In the genomic region with DNA sequence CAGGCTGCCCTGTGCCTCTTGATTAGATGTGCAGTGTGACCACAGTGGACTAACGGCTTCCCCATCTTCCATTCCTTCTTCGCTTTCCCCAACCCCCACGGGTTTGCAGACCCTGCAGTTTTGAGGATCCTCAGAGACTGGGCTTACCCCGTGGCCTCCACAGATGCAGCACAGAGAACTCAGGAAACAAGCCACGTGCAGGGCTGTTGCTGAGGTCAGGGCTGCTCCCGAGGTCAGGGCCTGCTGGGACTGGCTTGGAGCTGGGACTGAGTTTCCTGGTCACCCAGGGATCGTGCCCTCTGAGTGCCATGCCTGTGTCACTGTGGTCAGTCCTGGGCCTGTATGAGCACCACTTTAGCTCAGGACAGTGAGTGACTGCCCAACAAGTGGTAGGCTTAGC, we compare ENCODE assay signal across 13 mouse cellular contexts. TPM values are rescaled to one million over a fixed set of nuclear protein-coding genes. Genes with fewer than 3 reads are reported as not detected.
"Had no signal": no experiment of that assay in that cellular context is flagged by ENCODE, and none has a peak within 500 bp of the region (broad histone marks: within the 10 kb centered on the region; RNA-seq: fewer than 3 reads in every experiment).

No protein-coding gene starts in this region.

- H3K4me3 ChIP-seq: limb, embryonic 15.5 days; midbrain, embryonic 10.5 days; neural tube, embryonic 12.5 days had no signal

- DNase-seq: kidney, adult 11 months; kidney, adult 9 months; kidney, postnatal 36 days; layer of hippocampus, adult 9-11 months; layer of hippocampus, postnatal 36 days; lung, adult 18-20 months; midbrain, embryonic 14.5 days had no signal

- H3K9me3 ChIP-seq: limb, embryonic 15.5 days; midbrain, embryonic 10.5 days; neural tube, embryonic 12.5 days had no signal

- H3K9ac ChIP-seq: limb, embryonic 15.5 days; neural tube, embryonic 12.5 days had no signal

- H3K4me2 ChIP-seq: limb, embryonic 15.5 days; neural tube, embryonic 12.5 days had no signal

- H3K27ac ChIP-seq: kidney, postnatal 0 days; limb, embryonic 15.5 days; midbrain, embryonic 10.5 days; neural tube, embryonic 12.5 days had no signal

RNA-seq across cellular contexts. Expression of a gene that starts 4.5 kb away (rescaled TPM):
- total RNA-seq: layer of hippocampus, adult 18-20 months; layer of hippocampus, postnatal 36 days had no signal
- polyA plus RNA-seq: limb, embryonic 11.5 days; midbrain, embryonic 10.5 days; midbrain, embryonic 14.5 days; neural tube, embryonic 12.5 days had no signal
